Mouse (Mus musculus): ENCODE results near the gene Patj. TPM values are rescaled to one million over a fixed set of nuclear protein-coding genes. Genes with fewer than 3 reads are reported as not detected.

The Patj gene
- polyA plus RNA-seq, 2 experiments from 2014 or later: 31.9 to 36.1 TPM

DNA sequence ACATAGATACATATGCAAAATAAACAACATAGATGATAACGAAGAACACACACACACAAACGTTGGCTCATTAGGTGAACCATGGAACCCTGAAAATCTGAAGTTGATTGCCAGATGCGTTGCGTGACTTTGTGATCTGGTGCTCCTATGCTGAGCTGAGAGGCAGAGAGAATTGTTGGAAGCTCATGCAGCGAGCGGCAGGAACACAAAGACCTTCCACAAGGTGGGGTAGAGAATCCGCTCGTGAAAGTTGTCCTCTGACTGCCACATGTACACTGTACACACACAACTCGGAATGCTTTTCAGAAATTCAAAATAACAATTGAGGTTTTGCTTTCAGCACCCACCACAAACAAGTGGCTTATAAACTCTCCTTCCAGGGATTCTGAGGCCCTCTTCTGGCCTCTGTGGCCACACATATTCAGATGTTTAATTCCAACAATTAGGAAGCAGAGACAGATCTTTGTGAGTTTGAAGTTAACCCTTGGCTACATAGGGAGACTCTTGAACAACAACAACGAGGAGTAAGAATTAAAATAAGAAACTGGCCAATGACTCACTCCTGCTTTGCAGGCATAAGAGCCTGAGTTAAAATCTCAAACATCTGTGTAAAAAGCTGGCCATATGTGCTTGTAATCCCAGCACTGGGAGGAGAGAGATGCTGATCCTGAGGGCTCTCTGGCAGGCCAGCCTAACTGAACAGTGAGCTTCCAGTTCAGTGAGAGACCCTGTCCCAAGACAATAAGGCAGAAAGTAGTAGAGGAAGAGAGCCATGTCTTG is 116.6 kb downstream of the Patj start:
- no peak for ATAC-seq

DNA sequence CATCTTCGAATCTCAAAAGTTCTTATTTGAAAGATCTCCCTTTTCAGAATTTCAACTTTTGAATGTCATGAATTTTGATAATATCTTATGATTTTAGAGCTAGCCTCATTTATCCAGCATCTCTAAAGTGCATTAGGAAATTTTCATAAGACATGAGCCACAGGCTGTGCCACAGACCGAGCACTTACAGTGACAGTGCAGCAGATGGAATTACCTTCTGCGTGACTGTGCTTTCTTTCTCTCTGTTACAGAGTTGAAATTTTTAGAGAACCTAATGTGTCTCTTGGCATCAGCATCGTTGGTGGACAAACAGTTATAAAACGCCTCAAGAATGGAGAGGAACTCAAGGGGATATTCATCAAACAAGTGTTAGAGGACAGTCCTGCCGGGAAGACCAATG is 124.9 kb downstream of the Patj start:
- ATAC-seq: no peak

GRCm38 (mm10) chr4:98524525-98524924 is 128.9 kb downstream of the Patj start:
- ATAC-seq: no peak

DNA sequence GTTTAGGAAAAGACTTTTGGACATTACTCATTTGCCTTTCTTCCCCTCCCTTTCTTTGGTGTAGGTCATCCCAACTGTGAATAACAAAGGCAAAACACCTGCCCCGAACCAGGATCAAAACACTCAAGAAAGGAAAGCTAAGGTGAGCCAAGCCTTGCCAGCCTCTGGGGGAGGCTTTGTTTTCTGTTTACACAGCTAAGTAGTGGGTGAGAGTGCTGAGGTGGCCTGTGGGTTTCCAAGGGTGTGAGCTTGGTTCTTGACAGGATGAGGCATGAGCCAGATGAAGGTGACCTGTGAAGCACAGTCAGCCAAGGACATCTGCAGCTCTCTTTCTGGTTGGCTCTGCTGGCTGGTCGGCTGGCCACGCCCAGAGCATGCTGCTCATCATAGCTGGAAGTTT is 139.9 kb downstream of the Patj start:
- no peak for ATAC-seq

GRCm38 (mm10) chr4:98541591-98541990 is 146.0 kb downstream of the Patj start:
- no peak for ATAC-seq

- no peak for ATAC-seq
Observed at GRCm38 (mm10) chr4:98543001-98543400, 147.4 kb downstream of the Patj start.

GRCm38 (mm10) chr4:98545376-98545775 is 149.8 kb downstream of the Patj start:
- ATAC-seq: no peak

DNA sequence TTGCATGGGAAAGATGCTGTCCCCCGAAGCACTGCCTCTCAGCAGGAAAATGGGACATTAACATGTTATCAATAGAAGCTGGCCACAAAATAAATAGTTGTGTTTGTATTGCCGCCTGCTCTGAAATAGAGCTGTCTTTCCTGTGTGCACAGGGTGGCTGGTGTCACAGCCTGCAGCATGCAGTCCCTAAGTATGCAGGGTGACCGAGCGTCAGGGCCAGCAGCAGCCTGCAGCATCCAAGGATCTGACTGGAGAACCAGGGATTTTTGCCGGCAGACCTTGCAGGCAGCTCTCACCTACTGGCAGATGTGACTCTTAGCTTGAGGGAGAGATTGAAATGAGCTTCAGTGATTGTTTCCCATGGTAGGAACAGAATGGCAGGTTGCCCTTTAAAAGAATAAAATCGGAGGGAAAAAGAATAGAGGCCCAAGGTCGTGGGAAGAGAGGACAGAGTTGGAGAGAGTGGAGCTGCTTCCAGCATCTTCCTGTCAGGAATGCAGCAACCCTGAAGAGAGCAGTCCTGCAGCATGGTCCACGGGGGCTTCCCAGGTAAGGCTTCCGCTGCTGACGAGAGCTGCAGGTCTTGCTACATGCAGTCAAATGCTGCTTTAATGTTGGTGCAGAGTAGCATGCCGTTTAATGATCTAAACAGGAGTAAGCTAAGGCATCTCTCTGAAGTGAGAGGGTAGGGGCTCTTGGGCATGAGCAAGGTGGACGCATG is 151.0 kb downstream of the Patj start:
- ATAC-seq: no peak

DNA sequence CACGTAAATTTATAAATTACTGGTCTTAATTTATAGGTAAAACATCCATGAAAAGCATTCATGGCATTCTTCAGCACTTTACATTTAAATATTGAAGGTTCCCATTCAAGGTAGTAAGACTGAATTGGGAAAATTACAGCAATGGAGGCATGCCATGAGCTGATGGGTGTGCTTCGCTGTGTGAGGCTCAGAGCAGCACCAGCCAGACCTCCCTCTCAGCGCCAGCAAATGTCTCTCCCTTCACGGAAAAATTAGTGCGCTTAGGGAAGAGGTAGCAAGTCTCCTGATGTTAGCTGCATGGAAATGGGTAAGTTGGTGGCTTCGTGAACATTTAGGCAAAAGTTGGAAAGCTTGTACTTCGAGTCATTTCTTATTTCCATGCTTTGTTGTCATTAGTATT is 153.9 kb downstream of the Patj start:
- ATAC-seq: no peak

GRCm38 (mm10) chr4:98550116-98550515 is 154.5 kb downstream of the Patj start:
- no peak for ATAC-seq

DNA sequence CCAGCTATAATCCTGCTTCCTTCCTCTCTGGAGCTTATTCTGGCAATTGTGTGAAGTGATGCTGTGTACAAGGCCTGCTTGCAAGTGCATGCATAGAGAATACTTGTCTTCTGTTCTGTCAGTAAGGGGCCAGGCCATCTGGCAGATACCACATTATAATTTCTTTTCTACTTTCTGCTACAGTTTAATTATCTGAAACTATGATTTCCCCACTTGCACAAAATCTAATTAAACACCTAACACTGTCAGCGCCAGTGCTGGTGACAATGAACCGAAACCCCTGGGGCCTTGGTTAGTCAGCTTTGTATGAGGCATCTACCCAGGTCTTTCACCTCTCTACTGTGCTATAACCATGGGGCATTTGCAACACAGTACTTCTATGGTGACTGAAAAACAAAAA is 160.1 kb downstream of the Patj start:
- no peak for ATAC-seq

DNA sequence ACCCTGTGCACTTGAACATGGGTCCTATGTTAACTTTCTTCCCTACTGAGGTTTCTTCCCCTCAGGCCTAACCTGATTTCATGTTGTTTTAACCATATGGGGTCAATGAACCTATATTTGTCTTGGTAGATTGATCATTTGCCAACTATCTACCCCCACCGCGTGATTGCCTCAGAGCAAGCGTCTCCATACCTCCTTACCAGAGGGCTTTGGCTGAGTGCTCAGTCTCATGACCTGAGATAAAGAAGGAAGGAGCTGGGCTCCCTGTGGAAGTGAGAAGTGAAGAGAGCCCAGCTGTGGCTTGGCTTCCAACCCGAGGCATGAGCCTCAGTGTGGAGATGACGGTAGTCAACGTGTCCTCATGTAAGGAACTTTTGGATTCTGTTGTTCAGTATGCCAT is 160.9 kb downstream of the Patj start:
- ATAC-seq: no peak

GRCm38 (mm10) chr4:98557192-98557591 is 161.6 kb downstream of the Patj start:
- ATAC-seq: no peak

DNA sequence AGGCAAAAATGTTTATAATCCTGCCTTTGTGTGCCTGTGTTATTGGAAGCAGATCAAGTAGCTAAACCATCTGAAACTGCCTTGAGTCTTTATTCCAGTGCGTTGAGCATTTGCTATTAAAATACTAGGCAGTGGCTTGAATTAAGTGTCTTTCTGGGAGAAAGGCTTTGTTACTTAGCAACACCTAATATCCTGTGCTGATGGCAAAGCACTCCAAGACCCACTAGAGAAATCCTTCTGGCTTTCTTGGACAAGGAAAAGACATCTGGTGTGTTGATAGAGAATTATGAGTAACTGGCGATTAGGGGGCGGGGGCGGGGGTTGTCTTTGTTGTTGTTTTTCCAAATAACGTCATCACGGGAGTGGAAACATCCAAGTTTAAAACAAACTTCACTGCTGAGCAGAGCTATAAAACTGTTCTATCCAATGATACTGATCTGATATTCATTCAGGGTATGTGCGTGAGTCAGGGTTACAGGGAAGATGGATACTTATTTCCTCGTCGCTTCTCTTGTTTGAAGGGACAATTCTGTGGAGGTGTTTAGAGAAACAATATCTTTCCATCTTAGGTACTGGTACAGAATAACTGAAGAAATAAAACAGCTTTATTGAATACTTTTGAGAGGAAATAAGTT is 164.7 kb downstream of the Patj start:
- ATAC-seq: no peak

- no peak for ATAC-seq
Observed at GRCm38 (mm10) chr4:98563082-98563481, 167.5 kb downstream of the Patj start.

GRCm38 (mm10) chr4:98563506-98564195 is 168.1 kb downstream of the Patj start:
- no peak for ATAC-seq

DNA sequence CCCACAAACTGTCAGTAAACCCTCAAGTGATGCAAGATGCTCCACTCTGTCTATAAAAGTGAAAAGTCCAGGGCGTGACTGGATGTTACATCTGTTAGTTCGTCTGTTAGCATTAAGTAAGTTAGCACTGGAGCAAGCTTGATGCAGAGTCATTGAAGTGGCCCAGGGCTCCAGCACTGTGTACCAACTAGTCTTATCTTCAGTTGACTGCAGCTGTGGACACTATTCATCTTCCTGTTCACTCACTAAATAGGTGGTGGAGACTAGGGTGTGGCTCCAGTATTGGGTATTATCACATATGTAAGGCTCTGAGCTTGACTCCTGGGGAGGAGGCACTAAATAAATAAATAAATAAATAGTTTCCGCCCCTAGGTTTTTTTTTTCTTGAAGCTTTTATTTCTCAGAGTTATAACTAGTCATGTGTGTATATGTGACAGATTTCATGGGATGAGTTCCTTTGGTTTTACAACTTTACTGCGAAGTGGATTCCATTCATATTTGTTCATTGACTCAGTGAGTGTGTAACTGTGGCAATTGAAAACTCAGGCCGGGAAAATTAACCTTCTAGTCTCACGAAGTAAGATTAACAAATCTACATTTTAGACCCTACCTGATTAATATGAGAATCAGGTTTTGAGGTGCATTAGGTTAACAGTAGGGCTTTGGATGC is 168.7 kb downstream of the Patj start:
- no peak for ATAC-seq

- ATAC-seq: no peak
Observed at GRCm38 (mm10) chr4:98566741-98567140, 171.2 kb downstream of the Patj start.

DNA sequence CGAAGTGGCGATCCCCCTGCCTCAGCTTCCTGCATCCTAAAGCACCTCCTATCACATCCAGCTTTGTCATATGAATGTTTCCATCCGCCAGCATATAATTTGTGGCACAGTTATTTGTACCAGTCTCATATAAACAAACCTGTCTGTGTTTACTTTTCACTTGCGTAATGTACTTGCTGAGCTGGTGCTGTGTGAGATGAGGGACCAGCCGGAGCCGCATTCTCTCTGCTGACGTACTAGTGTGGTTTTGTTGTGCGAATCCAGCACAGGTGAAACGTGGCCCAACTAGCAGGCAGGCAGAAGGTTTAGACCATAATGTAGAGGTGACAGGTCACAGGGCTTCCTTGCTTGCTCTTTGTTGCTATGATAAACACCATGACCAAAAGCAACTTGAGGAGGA is 171.9 kb downstream of the Patj start:
- no peak for ATAC-seq

- no peak for ATAC-seq
Observed at GRCm38 (mm10) chr4:98569904-98570303, 174.3 kb downstream of the Patj start.

GRCm38 (mm10) chr4:98577275-98577674 is 181.7 kb downstream of the Patj start:
- ATAC-seq: no peak

GRCm38 (mm10) chr4:98577957-98578541 is 182.5 kb downstream of the Patj start:
- no peak for ATAC-seq

All from CD4-positive, CD25-positive, alpha-beta regulatory T cell, adult 4 months (primary cell).